Mouse (Mus musculus) embryonic facial prominence, embryonic 11.5 days (tissue): ENCODE measurements at regions not wholly inside any gene's neighbourhood (a gene's known extent, or its start where the extent isn't known, plus 50 kb on each side); places are given as distances from the start of the nearest gene placed in this dataset.

Source experiments
- ATAC-seq: fragments of 200-750 bp; cut with Nextera tagmentation; replicated peaks from 2 replicates; pipeline ENCODE4 v1.8.0; 2017; ENCODE audit warnings: low read depth; ENCODE audit not compliant: insufficient number of reproducible peaks, low FRiP score, low TSS enrichment
- DNase-seq: peaks from one replicate; pipeline ENCODE4 v3.0.0-alpha.2; 2015; ENCODE audit warnings: low spot score
- H3K27ac ChIP-seq: fragments of 300-500 bp; sonication (generic); replicated peaks from 2 replicates; pipeline ENCODE4 v1.5.1; 2014; ENCODE audit warnings: mild to moderate bottlenecking, low read depth, low read length, control low read depth
- H3K27me3 ChIP-seq: fragments of 300-500 bp; sonication (generic); 2 replicates; pipeline ENCODE4 v1.6.1; 2014; ENCODE audit warnings: mild to moderate bottlenecking, low read length, moderate library complexity, mixed read lengths; ENCODE audit not compliant: control insufficient read depth, insufficient read depth
- H3K36me3 ChIP-seq: fragments of 300-500 bp; sonication (generic); replicated peaks from 2 replicates; pipeline ENCODE4 v1.6.1; 2014; ENCODE audit warnings: low read depth, mild to moderate bottlenecking, low read length, moderate library complexity, mixed read lengths; ENCODE audit not compliant: control insufficient read depth, insufficient read depth
- H3K4me1 ChIP-seq: fragments of 300-500 bp; sonication (generic); 2 replicates; pipeline ENCODE4 v1.6.1; 2014; ENCODE audit warnings: low read length, mixed read lengths; ENCODE audit not compliant: control insufficient read depth, insufficient read depth
- H3K4me2 ChIP-seq: fragments of 300-500 bp; sonication (generic); 2 replicates; pipeline ENCODE4 v1.6.1; 2014; ENCODE audit warnings: low read depth, mild to moderate bottlenecking, control low read depth, low read length, moderate library complexity
- H3K4me3 ChIP-seq: fragments of 300-500 bp; sonication (generic); 2 replicates; pipeline ENCODE4 v1.5.1; 2014; ENCODE audit warnings: low read depth, low read length, control low read depth
- H3K9ac ChIP-seq: fragments of 300-500 bp; sonication (generic); replicated peaks from 2 replicates; pipeline ENCODE4 v1.6.1; 2014; ENCODE audit warnings: mild to moderate bottlenecking, control low read depth, low read length
- H3K9me3 ChIP-seq: fragments of 300-500 bp; sonication (generic); replicated peaks from 2 replicates; pipeline ENCODE4 v1.6.1; 2016; ENCODE audit warnings: mild to moderate bottlenecking, low read length, inconsistent platforms, mixed read lengths; ENCODE audit not compliant: control insufficient read depth
- WGBS: fragments of 180-500 bp; shearing (Covaris S2); extraction: QIAGEN DNeasy Blood & Tissue Kit; methylation state at CpG from one replicate; pipeline ENCODE4 v1.1.7; 2014; 5-methylcytosine and 5-hydroxymethylcytosine counted together

- no peaks in the 10 kb centered on the region for H3K9me3 ChIP-seq
- no peak overlapping the region for H3K27ac ChIP-seq
- H3K36me3 ChIP-seq, result no peaks in the 10 kb centered on the region
- 83% methylated on average over 4 of the region's 4 CpGs for WGBS
- H3K27me3 ChIP-seq, result no peaks in the 10 kb centered on the region
- H3K4me2 ChIP-seq, result no peak overlapping the region
- H3K9ac ChIP-seq, result no peak overlapping the region
- ATAC-seq (no peak), DNase-seq (no peak)
- no peaks in the 10 kb centered on the region for H3K4me1 ChIP-seq
- no peak overlapping the region for H3K4me3 ChIP-seq
These were observed 186.2 kb upstream of the Klf4 start for GRCm38 (mm10) chr4:55718438-55718837.

- 78% methylated on average over 5 of the region's 5 CpGs for WGBS
- Histone ChIP-seq H3K27ac (no peak overlapping the region), H3K9ac (no peak overlapping the region), H3K4me2 (no peak overlapping the region), H3K4me1 (no peaks in the 10 kb centered on the region), H3K9me3 (no peaks in the 10 kb centered on the region), H3K36me3 (no peaks in the 10 kb centered on the region), H3K27me3 (no peaks in the 10 kb centered on the region), H3K4me3 (no peak overlapping the region)
- ATAC-seq, result no peak
- no peak for DNase-seq
These were observed 183.9 kb upstream of the Klf4 start for GRCm38 (mm10) chr4:55716161-55716651.

GRCm38 (mm10) chr4:55711500-55712341 is 179.5 kb upstream of the Klf4 start:
- DNase-seq, result no peak
- 64% methylated on average over 13 of the region's 13 CpGs for WGBS
- Histone ChIP-seq H3K27me3 (no peaks in the 10 kb centered on the region), H3K4me3 (no peak overlapping the region), H3K27ac (no peak overlapping the region), H3K36me3 (no peaks in the 10 kb centered on the region), H3K4me1 (no peaks in the 10 kb centered on the region), H3K4me2 (no peak overlapping the region), H3K9ac (no peak overlapping the region), H3K9me3 (no peaks in the 10 kb centered on the region)
- ATAC-seq, result no peak

GRCm38 (mm10) chr4:55710476-55710875 is 178.2 kb upstream of the Klf4 start:
- WGBS, result 86% methylated on average over 5 of the region's 5 CpGs

GRCm38 (mm10) chr4:55708808-55709207 is 176.5 kb upstream of the Klf4 start:
- DNase-seq (no peak), ATAC-seq (no peak)
- H3K9ac ChIP-seq, result no peak overlapping the region
- H3K27me3 ChIP-seq, result no peaks in the 10 kb centered on the region
- WGBS, result 78% methylated on average over 2 of the region's 2 CpGs
- H3K4me3 ChIP-seq, result no peak overlapping the region
- H3K4me1 ChIP-seq, result no peaks in the 10 kb centered on the region
- no peak overlapping the region for H3K27ac ChIP-seq
- no peaks in the 10 kb centered on the region for H3K36me3 ChIP-seq
- H3K9me3 ChIP-seq, result no peaks in the 10 kb centered on the region
- no peak overlapping the region for H3K4me2 ChIP-seq

More at GRCm38 (mm10) chr4:55710476-55710875, 178.2 kb upstream of the Klf4 start:
- Histone ChIP-seq H3K4me3 (no peak overlapping the region), H3K9me3 (no peaks in the 10 kb centered on the region), H3K4me2 (no peak overlapping the region), H3K27ac (no peak overlapping the region), H3K36me3 (no peaks in the 10 kb centered on the region), H3K4me1 (no peaks in the 10 kb centered on the region), H3K9ac (no peak overlapping the region), H3K27me3 (no peaks in the 10 kb centered on the region)
- DNase-seq, result no peak
- no peak for ATAC-seq

GRCm38 (mm10) chr4:55707916-55708315 is 175.7 kb upstream of the Klf4 start:
- Histone ChIP-seq H3K9me3 (no peaks in the 10 kb centered on the region), H3K4me1 (no peaks in the 10 kb centered on the region), H3K4me3 (no peak overlapping the region), H3K27ac (no peak overlapping the region), H3K36me3 (no peaks in the 10 kb centered on the region), H3K4me2 (no peak overlapping the region), H3K9ac (no peak overlapping the region), H3K27me3 (no peaks in the 10 kb centered on the region)
- ATAC-seq (no peak), DNase-seq (no peak)
- 83% methylated on average over 10 of the region's 10 CpGs for WGBS

- Histone ChIP-seq H3K4me2 (no peak overlapping the region), H3K4me3 (no peak overlapping the region), H3K4me1 (no peaks in the 10 kb centered on the region), H3K27ac (no peak overlapping the region), H3K9me3 (no peaks in the 10 kb centered on the region), H3K27me3 (no peaks in the 10 kb centered on the region), H3K36me3 (no peaks in the 10 kb centered on the region), H3K9ac (no peak overlapping the region)
- DNase-seq (no peak), ATAC-seq (no peak)
- 63% methylated on average over 4 of the region's 4 CpGs for WGBS
These were observed 172.7 kb upstream of the Klf4 start for GRCm38 (mm10) chr4:55704921-55705320.

- WGBS, result 68% methylated on average over 2 of the region's 2 CpGs
- Histone ChIP-seq H3K4me3 (no peak overlapping the region), H3K27me3 (no peaks in the 10 kb centered on the region), H3K9ac (no peak overlapping the region), H3K9me3 (no peaks in the 10 kb centered on the region), H3K4me2 (no peak overlapping the region), H3K36me3 (no peaks in the 10 kb centered on the region), H3K27ac (no peak overlapping the region), H3K4me1 (no peaks in the 10 kb centered on the region)
- DNase-seq, result no peak
- ATAC-seq, result no peak
These were observed 171.2 kb upstream of the Klf4 start for GRCm38 (mm10) chr4:55703346-55703916.
